ENCODE assay signal across 17 mouse cellular contexts in genomic region chr13:100725194-100725593, GRCm38 (mm10). TPM values are rescaled to one million over a fixed set of nuclear protein-coding genes. Genes with fewer than 3 reads are reported as not detected.
DNase-seq lines count a peak whose midpoint lies in the region; ATAC-seq lines count a peak whose summit lies in the region.
"Had no signal": no experiment of that assay in that cellular context is flagged by ENCODE, and none has a peak within 500 bp of the region (broad histone marks: within the 10 kb centered on the region; RNA-seq: fewer than 3 reads in every experiment).

No protein-coding gene starts in this region.

- peak overlapping the region; percentile 62; the same call in 1 of the 2 replicates for H3K27ac ChIP-seq in heart, embryonic 12.5 days (ENCODE audit: poor library complexity, severe bottlenecking)
- H3K27ac ChIP-seq in liver, embryonic 15.5 days (replicated peaks): peak overlapping the region; percentile 43
- no peak overlapping the region for H3K27ac ChIP-seq in forebrain, embryonic 10.5 days
- H3K27ac ChIP-seq: embryonic facial prominence, embryonic 13.5 days; limb, embryonic 15.5 days; midbrain, embryonic 15.5 days had no signal

- no peak overlapping the region for H3K4me3 ChIP-seq in heart, embryonic 12.5 days
- no peak overlapping the region for H3K4me3 ChIP-seq in liver, embryonic 15.5 days (replicated peaks)
- no peak overlapping the region for H3K4me3 ChIP-seq in forebrain, embryonic 10.5 days
- H3K4me3 ChIP-seq: embryonic facial prominence, embryonic 13.5 days; limb, embryonic 15.5 days; midbrain, embryonic 15.5 days had no signal

- H3K9me3 ChIP-seq in heart, embryonic 12.5 days (replicated peaks): no peaks in the 10 kb centered on the region
- H3K9me3 ChIP-seq in liver, embryonic 15.5 days (replicated peaks): no peaks in the 10 kb centered on the region
- no peaks in the 10 kb centered on the region for H3K9me3 ChIP-seq in forebrain, embryonic 10.5 days
- H3K9me3 ChIP-seq: embryonic facial prominence, embryonic 13.5 days; limb, embryonic 15.5 days; midbrain, embryonic 15.5 days had no signal

- peaks cover 39% of the 10 kb centered on the region for H3K4me1 ChIP-seq in heart, embryonic 12.5 days (replicated peaks)
- peaks cover 47% of the 10 kb centered on the region for H3K4me1 ChIP-seq in liver, embryonic 15.5 days (replicated peaks)
- peaks cover 14% of the 10 kb centered on the region for H3K4me1 ChIP-seq in forebrain, embryonic 10.5 days

- intact Hi-C loops in left cerebral cortex, postnatal 4 days (cut with DNase I): no loop called here

- H3K27me3 ChIP-seq in heart, embryonic 12.5 days (replicated peaks): no peaks in the 10 kb centered on the region
- no peaks in the 10 kb centered on the region for H3K27me3 ChIP-seq in liver, embryonic 15.5 days
- H3K27me3 ChIP-seq in forebrain, embryonic 10.5 days (ENCODE audit: poor library complexity, severe bottlenecking): no peaks in the 10 kb centered on the region
- H3K27me3 ChIP-seq: CH12.LX; embryonic facial prominence, embryonic 13.5 days; limb, embryonic 15.5 days; midbrain, embryonic 15.5 days had no signal

- peaks cover 50% of the 10 kb centered on the region for H3K36me3 ChIP-seq in heart, embryonic 12.5 days
- H3K36me3 ChIP-seq in liver, embryonic 15.5 days (replicated peaks): peaks cover 43% of the 10 kb centered on the region
- H3K36me3 ChIP-seq in forebrain, embryonic 10.5 days (replicated peaks): peaks cover 89% of the 10 kb centered on the region

- DNase-seq in heart, adult 9 months (ENCODE audit: low spot score in 2 of 2): no peak
- peak; percentile 24 for DNase-seq in ES-CJ7 (ENCODE audit: low read depth, low spot score)
- DNase-seq in R1 (ENCODE audit: low read depth, low spot score): peak; percentile 37
- no peak for DNase-seq in left cerebral cortex, postnatal 4 days
- no peak for DNase-seq in forebrain, embryonic 10.5 days (ENCODE audit: extremely low spot score, low spot score)
- DNase-seq: adrenal gland, postnatal 36 days; gastrocnemius, postnatal 36 days; kidney, adult 9 months; lung, postnatal 36 days had no signal

- H3K4me2 ChIP-seq in heart, embryonic 12.5 days: 0 out of 2 replicates have a peak overlapping the region, but pooled peaks have one; percentile 15
- peak overlapping the region; percentile 27 for H3K4me2 ChIP-seq in liver, embryonic 15.5 days
- H3K4me2 ChIP-seq: embryonic facial prominence, embryonic 13.5 days; limb, embryonic 15.5 days; midbrain, embryonic 15.5 days had no signal

- H3K9ac ChIP-seq in heart, embryonic 12.5 days: no peak overlapping the region
- H3K9ac ChIP-seq in liver, embryonic 15.5 days: no peak overlapping the region
- H3K9ac ChIP-seq: embryonic facial prominence, embryonic 13.5 days; limb, embryonic 15.5 days; midbrain, embryonic 15.5 days had no signal

- 45% methylated on average over 10 of the region's 10 CpGs for WGBS in heart, embryonic 12.5 days
- WGBS in liver, embryonic 15.5 days (ENCODE audit: insufficient replicate concordance): 22% methylated on average over 10 of the region's 10 CpGs
- 91% methylated on average over 10 of the region's 10 CpGs for WGBS in forebrain, embryonic 10.5 days

- no peak for ATAC-seq in heart, embryonic 12.5 days (ENCODE audit: insufficient number of reproducible peaks, low FRiP score)
- ATAC-seq in liver, embryonic 15.5 days (ENCODE audit: insufficient read depth): peak; percentile 54
- ATAC-seq: forebrain, embryonic 16.5 days; midbrain, embryonic 15.5 days had no signal

RNA-seq across cellular contexts. Expression of gene Cdk7, which starts 5.5 kb away (rescaled TPM):
- 76.6 and 77.0 TPM in 2 replicates for polyA plus RNA-seq in heart, embryonic 12.5 days (2016; fragmentation: Nextera tagmentation; extraction: Ambion mirVana)
- polyA plus RNA-seq in liver, embryonic 15.5 days (2015; fragmentation: Nextera tagmentation; extraction: Ambion mirVana): 31.9 and 32.1 TPM in 2 replicates
- 10 to 100 TPM; 37.8 to 39.9 TPM for total RNA-seq in left cerebral cortex, postnatal 4 days (2021)
- 99.7 and 101 TPM in 2 replicates for polyA plus RNA-seq in forebrain, embryonic 10.5 days (2016; fragmentation: Nextera tagmentation; extraction: Ambion mirVana)

RNA-seq across cellular contexts. Expression of gene Mrps36, which starts 19.3 kb away (rescaled TPM):
- 256 TPM in 2 replicates for polyA plus RNA-seq in heart, embryonic 12.5 days (2016; fragmentation: Nextera tagmentation; extraction: Ambion mirVana)
- 83.5 and 107 TPM in 2 replicates for polyA plus RNA-seq in liver, embryonic 15.5 days (2015; fragmentation: Nextera tagmentation; extraction: Ambion mirVana)
- total RNA-seq in left cerebral cortex, postnatal 4 days (2021): 10 to 100 TPM; 51.0 to 54.5 TPM
- 139 and 152 TPM in 2 replicates for polyA plus RNA-seq in forebrain, embryonic 10.5 days (2016; fragmentation: Nextera tagmentation; extraction: Ambion mirVana)

RNA-seq across cellular contexts. Expression of gene Cenph, which starts 50.5 kb away (rescaled TPM):
- polyA plus RNA-seq in heart, embryonic 12.5 days (2016; fragmentation: Nextera tagmentation; extraction: Ambion mirVana): 21.8 and 24.0 TPM in 2 replicates
- 26.5 and 31.0 TPM in 2 replicates for polyA plus RNA-seq in liver, embryonic 15.5 days (2015; fragmentation: Nextera tagmentation; extraction: Ambion mirVana)
- 1 to 10 TPM; 3.9 to 4.1 TPM for total RNA-seq in left cerebral cortex, postnatal 4 days (2021)
- 73.4 and 74.5 TPM in 2 replicates for polyA plus RNA-seq in forebrain, embryonic 10.5 days (2016; fragmentation: Nextera tagmentation; extraction: Ambion mirVana)
- total RNA-seq: layer of hippocampus, adult 18-20 months had no signal

RNA-seq across cellular contexts. Expression of gene Ccdc125, which starts 55.7 kb away (rescaled TPM):
- 4.6 and 4.8 TPM in 2 replicates for polyA plus RNA-seq in heart, embryonic 12.5 days (2016; fragmentation: Nextera tagmentation; extraction: Ambion mirVana)
- 5.1 and 6.2 TPM in 2 replicates for polyA plus RNA-seq in liver, embryonic 15.5 days (2015; fragmentation: Nextera tagmentation; extraction: Ambion mirVana)
- total RNA-seq in left cerebral cortex, postnatal 4 days (2021): under 1 TPM; 0.86 to 0.93 TPM
- 3.7 and 3.9 TPM in 2 replicates for polyA plus RNA-seq in forebrain, embryonic 10.5 days (2016; fragmentation: Nextera tagmentation; extraction: Ambion mirVana)

Comparison
In these comparisons a context has a peak if more than half of its experiments do, and no peak if none do; other contexts are left out.
1. DNase-seq: peak in ES-CJ7 (single experiment) and R1 (single experiment); none in heart, adult 9 months (0 of 2), left cerebral cortex, postnatal 4 days (single experiment) and forebrain, embryonic 10.5 days (single experiment).